Mouse (Mus musculus): ENCODE measurements at regions not wholly inside any gene's neighbourhood (a gene's known extent, or its start where the extent isn't known, plus 50 kb on each side); places are given as distances from the start of the nearest gene placed in this dataset.

DNA sequence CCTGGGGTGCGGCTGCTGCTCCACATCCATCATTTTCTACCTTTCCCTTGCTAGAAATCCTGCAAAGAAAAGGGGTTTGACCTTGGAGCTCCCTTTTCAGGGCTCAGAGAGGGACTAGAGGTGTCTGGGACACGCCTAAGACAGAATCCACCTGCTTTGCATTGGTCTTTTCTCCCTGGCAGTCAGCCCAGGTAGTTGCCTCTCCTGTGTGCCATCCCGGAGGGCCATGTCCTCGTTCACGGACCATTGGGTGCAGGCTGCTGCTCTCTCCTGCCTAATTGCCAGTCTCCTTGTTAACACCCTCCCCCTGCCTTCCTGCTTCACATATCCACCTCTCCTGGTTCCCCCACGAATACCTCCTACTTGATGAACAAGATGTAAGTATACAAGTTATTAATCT is 175.5 kb upstream of the 4931429L15Rik start:
- no peak for TF ChIP-seq POLR2A (IDR thresholded peaks at IDR 0.05; ENCODE audit: low read depth, low read length)
- TF ChIP-seq CTCF (IDR thresholded peaks at IDR 0.05; ENCODE audit: borderline replicate concordance, insufficient read depth, low read length), result no peak
- H3K27ac ChIP-seq (ENCODE audit: insufficient read depth, low read length), result no peak overlapping the region
- H3K4me3 ChIP-seq (ENCODE audit: insufficient read depth, low read length), result no peak overlapping the region
- no peaks in the 10 kb centered on the region for H3K4me1 ChIP-seq (ENCODE audit: control insufficient read depth, insufficient read depth, low read length)

DNA sequence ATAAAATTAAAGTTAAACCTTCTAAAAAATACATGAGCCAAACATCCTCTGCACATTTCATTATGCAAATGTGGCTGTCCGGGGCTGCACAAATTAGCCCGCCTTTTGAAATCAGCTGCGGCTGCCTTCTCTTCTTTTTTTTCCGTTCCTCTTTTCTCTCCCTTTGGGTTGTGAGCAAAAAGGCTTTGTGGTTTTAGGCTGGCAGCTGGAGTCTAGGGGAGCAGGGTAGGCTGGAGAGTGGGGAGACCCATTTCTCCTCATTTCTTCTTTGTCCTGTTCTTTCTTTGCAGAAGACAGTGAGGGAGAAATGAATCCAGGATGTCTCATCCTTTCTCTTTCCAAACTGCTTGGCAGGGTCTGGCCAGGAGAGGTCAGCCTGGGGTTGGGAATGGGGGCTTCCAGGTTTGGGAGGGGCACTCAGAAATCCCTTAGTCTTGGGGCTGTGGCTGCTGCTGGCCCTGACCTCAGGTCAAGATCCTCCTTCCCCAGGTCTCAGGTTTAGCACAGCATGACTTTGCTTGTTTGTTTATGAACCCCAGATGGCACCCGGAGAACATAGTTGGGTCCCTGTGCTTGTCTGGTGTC is 163.2 kb upstream of the 4931429L15Rik start:
- TF ChIP-seq CTCF (IDR thresholded peaks at IDR 0.05; ENCODE audit: borderline replicate concordance, insufficient read depth, low read length) (no peak), POLR2A (IDR thresholded peaks at IDR 0.05; ENCODE audit: low read depth, low read length) (no peak)
- Histone ChIP-seq H3K4me1 (ENCODE audit: control insufficient read depth, insufficient read depth, low read length) (no peaks in the 10 kb centered on the region), H3K27ac (ENCODE audit: insufficient read depth, low read length) (no peak overlapping the region), H3K4me3 (ENCODE audit: insufficient read depth, low read length) (no peak overlapping the region)

DNA sequence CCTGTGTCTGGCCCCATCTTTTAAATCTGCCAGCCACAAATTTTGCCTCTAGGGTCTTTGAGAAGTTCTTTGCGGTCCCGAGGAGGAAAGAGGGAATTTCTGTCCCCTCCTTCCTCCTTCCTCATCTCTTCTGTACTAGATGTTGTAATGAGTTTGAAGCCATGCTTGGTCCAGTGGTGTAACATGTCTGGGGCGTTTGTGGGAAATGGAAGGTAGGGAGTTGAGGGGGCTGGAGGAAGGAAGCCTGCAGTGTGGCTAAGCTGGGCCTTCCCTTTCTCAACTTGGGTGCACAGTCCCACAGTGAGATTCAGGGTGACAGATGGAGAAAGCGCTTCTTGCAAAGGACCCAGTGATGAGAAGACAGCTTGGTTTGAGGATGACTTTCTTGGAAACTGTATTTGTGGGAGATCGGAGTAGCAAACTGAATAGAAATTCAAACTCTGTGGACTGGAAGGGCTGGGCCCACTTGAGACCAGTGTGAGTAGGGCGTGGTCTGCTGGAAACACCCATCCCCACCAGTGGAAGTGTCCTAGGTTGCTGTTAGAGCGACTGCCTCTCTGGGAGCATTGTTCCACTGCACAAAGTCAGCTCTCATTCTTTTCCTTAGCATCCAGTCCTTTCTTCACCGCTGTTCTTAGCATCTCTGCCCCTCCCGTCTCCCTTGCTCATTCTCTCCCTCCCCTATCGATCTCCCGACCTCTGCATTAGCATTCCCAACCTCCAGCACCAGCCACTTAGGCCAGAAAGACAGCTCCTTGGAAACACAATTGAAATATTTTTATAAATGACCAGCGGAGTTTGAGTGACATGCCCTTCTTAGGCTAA is 162.5 kb upstream of the 4931429L15Rik start:
- Histone ChIP-seq H3K4me1 (ENCODE audit: control insufficient read depth, insufficient read depth, low read length) (no peaks in the 10 kb centered on the region), H3K4me3 (ENCODE audit: insufficient read depth, low read length) (no peak overlapping the region), H3K27ac (ENCODE audit: insufficient read depth, low read length) (no peak overlapping the region)
- no peak for TF ChIP-seq CTCF (IDR thresholded peaks at IDR 0.05; ENCODE audit: borderline replicate concordance, insufficient read depth, low read length)

DNA sequence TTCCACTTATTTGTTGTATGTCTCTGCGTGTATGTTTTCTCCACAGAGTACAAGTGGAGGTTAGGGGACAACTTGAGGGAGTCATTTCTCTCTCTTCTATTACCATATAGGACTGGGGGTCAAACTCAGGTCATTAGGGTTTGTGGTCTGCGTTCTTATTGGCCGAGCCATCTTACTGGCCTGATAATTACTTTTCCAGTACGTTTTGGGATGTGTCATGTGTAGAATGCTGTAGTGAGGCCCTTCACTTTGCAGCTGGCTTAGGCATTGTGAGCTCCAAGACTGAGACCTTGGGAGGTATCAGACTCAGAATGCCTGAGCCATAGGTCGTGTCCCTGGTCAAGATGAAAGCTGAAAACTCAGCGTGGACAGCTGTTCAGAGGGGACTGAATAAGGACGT is 161.7 kb upstream of the 4931429L15Rik start:
- H3K4me3 ChIP-seq (ENCODE audit: insufficient read depth, low read length), result no peak overlapping the region
- TF ChIP-seq POLR2A (IDR thresholded peaks at IDR 0.05; ENCODE audit: low read depth, low read length) (no peak), CTCF (IDR thresholded peaks at IDR 0.05; ENCODE audit: borderline replicate concordance, insufficient read depth, low read length) (no peak)
- no peak overlapping the region for H3K27ac ChIP-seq (ENCODE audit: insufficient read depth, low read length)
- no peaks in the 10 kb centered on the region for H3K4me1 ChIP-seq (ENCODE audit: control insufficient read depth, insufficient read depth, low read length)

DNA sequence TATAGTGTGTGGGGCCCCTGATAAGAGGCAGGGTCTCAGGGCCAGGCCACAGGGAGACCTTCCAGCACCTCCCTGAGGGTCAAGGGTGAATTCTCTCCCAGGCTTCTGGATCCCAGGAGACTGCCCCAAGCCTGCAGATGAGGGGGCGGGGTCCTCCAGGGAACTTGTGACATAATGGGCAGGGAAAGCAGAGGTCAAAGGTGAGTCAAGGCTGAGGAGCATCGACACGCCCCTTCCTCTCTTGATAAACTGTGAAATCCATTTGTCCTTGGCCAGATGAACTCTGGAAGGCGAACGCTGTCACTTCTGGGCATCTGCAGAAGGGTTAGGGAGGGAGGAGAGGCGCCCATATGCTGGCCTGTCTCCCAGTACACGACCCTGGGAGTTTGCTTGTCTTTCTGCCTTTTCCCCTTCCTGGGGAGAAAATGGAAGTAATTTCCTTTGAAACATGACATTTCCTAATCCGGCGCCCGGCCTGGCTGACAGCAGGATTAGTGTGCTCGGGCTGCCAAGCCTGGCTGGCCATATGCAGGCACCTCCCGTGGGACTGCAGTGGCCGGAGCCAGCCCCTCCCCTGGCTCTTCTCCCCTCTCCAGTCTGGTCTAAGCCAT is 160.4 kb upstream of the 4931429L15Rik start:
- Histone ChIP-seq H3K27ac (ENCODE audit: insufficient read depth, low read length) (no peak overlapping the region), H3K4me3 (ENCODE audit: insufficient read depth, low read length) (no peak overlapping the region), H3K4me1 (ENCODE audit: control insufficient read depth, insufficient read depth, low read length) (no peaks in the 10 kb centered on the region)
- TF ChIP-seq POLR2A (IDR thresholded peaks at IDR 0.05; ENCODE audit: low read depth, low read length), result no peak
- TF ChIP-seq CTCF (IDR thresholded peaks at IDR 0.05; ENCODE audit: borderline replicate concordance, insufficient read depth, low read length), result no peak

DNA sequence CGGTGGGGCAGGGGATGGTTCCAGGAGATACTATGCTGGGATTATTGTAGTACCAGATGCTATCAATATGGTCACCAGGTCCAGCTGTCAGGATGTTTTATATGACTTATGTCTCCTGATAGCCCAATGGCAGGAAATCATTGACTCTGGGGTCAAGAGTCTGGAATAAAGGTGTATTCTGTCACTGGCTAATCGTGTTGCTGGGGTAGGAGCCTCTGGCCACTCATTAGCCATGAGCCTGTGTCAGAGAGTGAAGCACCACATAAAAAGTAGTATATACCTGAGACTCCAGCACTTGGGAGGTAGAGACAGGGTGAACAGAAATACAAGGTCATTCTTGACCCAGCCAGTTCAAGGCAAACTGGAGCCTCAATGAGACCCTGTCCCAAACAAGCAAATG is 158.8 kb upstream of the 4931429L15Rik start:
- TF ChIP-seq CTCF (IDR thresholded peaks at IDR 0.05; ENCODE audit: borderline replicate concordance, insufficient read depth, low read length), result no peak
- no peak for TF ChIP-seq POLR2A (IDR thresholded peaks at IDR 0.05; ENCODE audit: low read depth, low read length)
- no peaks in the 10 kb centered on the region for H3K4me1 ChIP-seq (ENCODE audit: control insufficient read depth, insufficient read depth, low read length)
- H3K27ac ChIP-seq (ENCODE audit: insufficient read depth, low read length), result no peak overlapping the region
- no peak overlapping the region for H3K4me3 ChIP-seq (ENCODE audit: insufficient read depth, low read length)

DNA sequence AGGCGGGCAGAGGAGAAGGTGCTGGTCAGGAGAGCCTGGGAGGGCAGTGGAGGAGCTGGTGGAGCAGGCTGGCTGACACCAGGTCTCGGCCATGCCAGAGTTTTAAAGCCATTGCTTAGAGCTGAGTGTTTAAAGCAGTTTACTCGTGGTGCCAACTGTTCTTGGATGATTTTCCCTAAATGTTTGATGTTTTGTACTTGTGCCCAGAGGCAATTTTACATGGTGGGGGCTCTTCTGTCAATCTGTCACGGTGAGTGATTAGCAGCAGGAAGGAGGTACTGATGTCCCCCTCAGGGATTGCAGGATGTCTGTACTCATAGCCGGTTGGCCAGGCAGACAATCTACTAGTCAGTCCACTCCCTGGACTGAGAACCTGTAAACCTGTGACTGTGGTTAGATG is 156.7 kb upstream of the 4931429L15Rik start:
- no peak overlapping the region for H3K4me3 ChIP-seq (ENCODE audit: insufficient read depth, low read length)
- H3K27ac ChIP-seq (ENCODE audit: insufficient read depth, low read length), result no peak overlapping the region
- TF ChIP-seq CTCF (IDR thresholded peaks at IDR 0.05; ENCODE audit: borderline replicate concordance, insufficient read depth, low read length), result no peak
- no peaks in the 10 kb centered on the region for H3K4me1 ChIP-seq (ENCODE audit: control insufficient read depth, insufficient read depth, low read length)

DNA sequence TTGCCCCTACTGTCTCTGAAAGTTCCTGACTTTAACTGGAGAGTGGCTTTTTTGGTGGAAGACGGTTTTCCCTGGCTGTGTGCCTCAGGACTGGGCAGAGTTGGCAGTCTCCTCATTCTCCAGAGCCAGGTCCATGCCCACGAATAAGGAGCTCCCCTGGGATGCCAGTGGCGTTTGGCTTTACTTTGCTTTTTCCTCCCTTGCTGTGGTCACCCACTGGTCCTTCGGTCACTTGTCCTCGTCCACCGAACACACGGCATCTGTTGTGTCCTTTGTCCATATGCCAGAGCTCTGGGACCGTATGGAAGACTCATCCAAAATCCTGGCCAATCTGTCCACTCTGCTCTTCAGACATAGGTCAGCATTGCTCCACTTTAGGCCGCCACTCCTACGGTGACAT is 153.9 kb upstream of the 4931429L15Rik start:
- H3K27ac ChIP-seq (ENCODE audit: insufficient read depth, low read length), result no peak overlapping the region
- TF ChIP-seq CTCF (IDR thresholded peaks at IDR 0.05; ENCODE audit: borderline replicate concordance, insufficient read depth, low read length) (no peak), POLR2A (IDR thresholded peaks at IDR 0.05; ENCODE audit: low read depth, low read length) (no peak)
- no peak overlapping the region for H3K4me3 ChIP-seq (ENCODE audit: insufficient read depth, low read length)
- H3K4me1 ChIP-seq (ENCODE audit: control insufficient read depth, insufficient read depth, low read length), result no peaks in the 10 kb centered on the region

DNA sequence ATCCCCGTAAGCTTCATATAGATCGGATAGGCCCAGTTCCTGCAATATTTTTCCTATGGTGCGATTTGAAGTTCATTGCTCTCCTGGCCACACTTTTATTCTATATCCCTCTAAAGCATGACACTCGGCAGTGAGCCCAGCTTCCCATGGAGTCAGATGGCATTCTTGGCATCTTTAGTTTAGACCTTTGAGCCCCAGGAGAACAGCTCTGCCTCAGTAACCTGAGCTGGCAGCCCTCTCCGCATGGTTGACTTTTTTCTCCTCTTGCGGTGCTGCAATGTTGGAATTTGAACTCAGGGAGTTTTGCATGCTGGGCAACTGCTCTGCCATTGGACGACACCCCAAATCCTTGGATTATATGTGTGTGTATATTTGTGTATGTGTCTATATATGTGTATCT is 149.7 kb upstream of the 4931429L15Rik start:
- Histone ChIP-seq H3K27ac (ENCODE audit: insufficient read depth, low read length) (no peak overlapping the region), H3K4me1 (ENCODE audit: control insufficient read depth, insufficient read depth, low read length) (no peaks in the 10 kb centered on the region), H3K4me3 (ENCODE audit: insufficient read depth, low read length) (no peak overlapping the region)
- TF ChIP-seq CTCF (IDR thresholded peaks at IDR 0.05; ENCODE audit: borderline replicate concordance, insufficient read depth, low read length) (no peak), POLR2A (IDR thresholded peaks at IDR 0.05; ENCODE audit: low read depth, low read length) (no peak)

DNA sequence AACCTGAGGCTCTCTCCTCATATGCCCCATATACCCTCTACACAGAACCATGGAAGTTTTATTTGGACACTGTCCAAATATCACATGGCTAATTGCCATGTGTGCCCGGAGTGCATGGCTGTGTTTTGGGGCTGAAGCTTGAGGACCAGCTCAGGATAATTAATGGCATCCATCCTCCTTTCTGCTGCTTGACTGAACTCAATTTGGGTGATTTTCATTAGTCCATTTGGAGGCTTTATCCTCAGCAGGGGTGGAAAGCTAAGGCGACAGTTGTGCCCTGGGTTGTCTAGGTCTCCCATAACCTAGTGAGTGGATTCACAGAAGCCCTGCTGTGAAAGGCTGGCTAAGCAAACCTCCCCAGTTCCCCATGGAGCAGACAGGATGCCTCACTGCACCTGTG is 148.5 kb upstream of the 4931429L15Rik start:
- no peak overlapping the region for H3K4me3 ChIP-seq (ENCODE audit: insufficient read depth, low read length)
- H3K4me1 ChIP-seq (ENCODE audit: control insufficient read depth, insufficient read depth, low read length), result no peaks in the 10 kb centered on the region
- no peak overlapping the region for H3K27ac ChIP-seq (ENCODE audit: insufficient read depth, low read length)
- TF ChIP-seq POLR2A (IDR thresholded peaks at IDR 0.05; ENCODE audit: low read depth, low read length) (no peak), CTCF (IDR thresholded peaks at IDR 0.05; ENCODE audit: borderline replicate concordance, insufficient read depth, low read length) (no peak)

All from embryonic fibroblast, embryonic 13.5 days (primary cell).